Mouse (Mus musculus) embryo, embryonic 10 days (tissue): ENCODE results near the gene Crtac1.

Source experiments
- DNase-seq: peaks from one replicate; pipeline ENCODE4 v3.0.0-alpha.2; 2015; ENCODE audit warnings: low spot score

The Crtac1 gene

GRCm38 (mm10) chr19:42279611-42280010 lies 152.0 kb downstream of the Crtac1 start:
- DNase-seq: no peak

DNA sequence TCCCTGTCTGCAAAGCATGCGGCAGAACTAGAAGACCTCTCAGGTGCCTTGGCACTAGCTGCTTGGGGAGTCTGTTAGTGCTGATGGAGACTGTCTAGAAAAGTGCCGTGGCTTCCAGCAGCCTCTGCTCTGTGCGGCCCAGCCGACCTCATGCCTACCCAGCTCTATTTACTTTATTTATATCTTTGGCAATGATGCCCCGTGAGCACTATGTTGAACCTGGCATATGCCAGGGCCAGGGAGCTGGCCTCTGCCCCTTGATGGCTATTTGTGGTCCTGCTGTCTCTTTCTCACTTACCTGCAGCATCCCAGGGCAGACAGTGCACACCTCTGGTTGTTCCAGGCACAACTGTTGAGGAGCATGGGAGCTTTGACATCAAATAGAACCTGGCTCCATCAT lies 153.1 kb downstream of the Crtac1 start:
- no peak for DNase-seq

- no peak for DNase-seq
Observed at GRCm38 (mm10) chr19:42277288-42277687, 154.3 kb downstream of the Crtac1 start.

DNA sequence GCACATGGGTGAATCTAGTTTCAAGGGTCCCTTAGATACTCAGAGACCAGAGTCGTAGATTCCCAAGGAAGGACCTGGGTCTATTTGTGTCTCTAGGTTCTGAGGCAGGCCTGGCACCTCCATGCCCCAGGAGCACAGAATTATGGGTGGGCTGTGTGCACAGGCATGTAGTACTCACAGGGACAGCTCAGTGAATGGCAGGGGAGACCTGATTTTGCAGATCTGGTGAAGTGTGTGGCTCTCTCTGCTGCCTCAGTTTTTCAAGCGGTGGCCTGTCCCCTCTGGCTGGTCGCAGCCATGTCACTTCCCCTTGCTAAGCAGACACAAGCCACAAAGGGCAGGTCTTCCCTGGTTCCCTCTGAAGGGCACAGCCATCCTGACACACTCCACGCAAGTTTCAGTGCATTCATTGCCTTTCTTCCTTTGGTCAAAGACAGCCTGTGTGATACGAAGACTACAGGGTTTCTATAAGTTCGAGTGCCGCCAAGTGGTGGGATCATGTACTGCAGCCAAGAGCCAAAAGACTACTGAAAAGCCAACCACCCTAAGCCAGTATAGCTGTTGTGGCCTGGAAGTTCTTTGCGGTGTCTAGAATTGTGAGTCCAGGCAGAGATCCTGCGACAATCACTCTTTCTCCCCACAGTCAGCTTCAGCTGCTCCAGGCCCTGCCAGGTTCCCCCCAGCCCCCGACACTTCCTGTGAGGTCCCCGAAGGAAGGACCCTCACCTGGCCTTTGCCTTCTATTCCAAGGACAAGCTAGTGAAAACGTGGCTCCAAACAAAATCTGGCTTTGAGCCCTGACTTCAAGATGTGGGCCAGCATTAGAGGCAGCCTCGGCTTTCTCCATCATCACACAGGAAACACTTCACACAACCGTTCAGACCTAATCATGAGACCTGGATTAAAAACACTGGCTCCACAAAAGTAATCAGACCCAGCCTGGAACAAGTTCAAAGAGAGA lies 159.3 kb downstream of the Crtac1 start:
- DNase-seq: peak; percentile 86

DNA sequence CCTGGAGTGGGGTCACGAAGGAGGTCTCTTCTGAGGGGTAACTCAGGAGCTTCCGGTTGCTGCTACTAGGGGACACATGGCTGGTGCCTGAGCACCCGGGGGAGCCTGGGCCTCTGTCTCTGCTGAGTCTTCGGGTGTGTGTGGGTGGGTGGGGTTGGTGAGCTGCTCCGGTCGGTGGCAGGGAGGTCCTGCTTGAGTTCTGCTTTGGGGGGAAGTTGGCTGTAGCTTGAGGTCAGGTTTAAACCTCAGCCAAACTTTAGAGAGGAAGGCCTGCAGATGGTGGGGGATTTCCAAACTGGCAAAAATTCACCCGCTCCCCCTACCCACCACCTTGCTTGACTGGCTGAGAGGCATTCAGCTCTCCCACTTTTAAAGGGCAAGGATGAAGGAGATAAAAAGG lies 160.4 kb downstream of the Crtac1 start:
- DNase-seq: no peak

GRCm38 (mm10) chr19:42270119-42270518 lies 161.5 kb downstream of the Crtac1 start:
- DNase-seq: no peak

DNA sequence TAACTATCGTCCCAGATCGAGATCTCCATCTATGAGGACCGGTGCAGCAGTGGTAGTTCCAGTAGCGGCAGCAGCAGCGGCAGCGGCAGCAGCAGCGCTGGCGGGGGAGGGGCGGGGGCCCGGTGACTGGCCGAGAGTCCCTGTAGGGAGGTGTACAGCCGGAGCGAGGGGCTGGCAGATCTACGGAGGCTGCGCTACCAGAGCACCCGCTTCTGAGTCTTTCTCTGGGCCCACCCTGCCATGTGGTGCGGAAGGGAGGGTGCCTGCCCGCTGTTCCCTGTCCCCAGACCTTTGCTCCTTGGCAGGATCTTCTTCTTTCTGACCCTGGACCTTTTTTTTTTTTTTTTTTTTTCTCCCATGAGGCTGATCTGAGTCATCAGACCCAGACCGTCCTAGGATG lies 163.2 kb downstream of the Crtac1 start:
- peak; percentile 40 for DNase-seq

DNA sequence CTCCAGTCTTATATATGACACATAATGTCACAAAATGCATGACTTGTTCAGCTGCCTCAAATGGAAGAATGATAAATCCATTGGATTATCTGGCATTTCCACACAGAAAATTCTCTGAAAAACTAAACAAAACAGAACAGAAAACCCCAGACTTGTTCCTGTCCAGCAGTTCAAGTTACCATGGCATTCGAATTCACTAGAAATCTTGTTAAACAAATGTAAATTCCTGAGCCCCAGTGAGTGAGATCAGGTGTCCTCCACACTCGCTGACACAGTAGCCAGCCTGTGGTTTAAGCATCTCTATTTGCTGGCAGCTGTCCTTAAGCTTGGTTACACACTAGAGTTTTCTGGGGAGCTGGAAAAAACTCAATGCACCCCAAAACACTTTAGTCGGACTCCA lies 168.1 kb downstream of the Crtac1 start:
- DNase-seq: no peak

GRCm38 (mm10) chr19:42260486-42260885 lies 171.1 kb downstream of the Crtac1 start:
- no peak for DNase-seq

- no peak for DNase-seq
Observed at GRCm38 (mm10) chr19:42258596-42258995, 173.0 kb downstream of the Crtac1 start.

DNA sequence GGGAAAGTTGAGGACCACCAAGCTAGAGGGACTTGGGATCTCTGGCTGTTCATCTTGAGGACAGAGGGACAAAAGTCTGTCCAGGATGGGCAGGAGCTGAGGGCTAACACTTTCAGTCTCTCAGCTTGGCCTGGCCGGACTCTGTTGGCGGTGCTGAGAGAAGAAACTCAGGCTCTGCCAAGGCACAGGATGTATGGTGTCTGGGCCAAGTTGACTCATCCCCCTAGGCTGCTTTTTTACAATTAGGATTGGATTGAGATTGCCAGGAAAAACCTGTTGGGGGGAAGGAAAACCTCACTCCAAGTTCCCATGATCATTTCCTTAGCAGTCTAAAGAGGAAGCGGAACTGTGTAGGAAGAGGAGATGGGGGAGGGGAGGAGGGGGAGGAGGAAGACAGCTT lies 173.6 kb downstream of the Crtac1 start:
- DNase-seq: no peak

DNA sequence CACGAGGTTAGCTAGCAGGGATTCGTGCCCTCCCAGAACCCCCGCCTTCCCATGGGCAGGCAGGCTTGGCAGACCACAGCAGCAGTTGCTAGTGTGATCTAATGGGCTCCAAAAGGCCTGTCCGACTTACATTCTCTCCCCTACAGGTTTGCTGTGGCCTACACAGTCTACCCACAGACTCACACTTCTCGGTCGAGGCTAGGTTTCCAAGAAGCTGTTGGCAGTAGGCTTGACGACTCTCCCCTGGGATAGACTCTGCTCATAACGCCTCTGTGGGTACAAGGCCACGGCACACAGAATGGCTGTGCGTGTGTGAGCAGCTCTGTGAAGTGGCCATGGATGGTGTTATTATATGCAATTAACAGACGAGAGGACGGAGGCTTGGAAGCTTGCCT lies 174.3 kb downstream of the Crtac1 start:
- no peak for DNase-seq

DNA sequence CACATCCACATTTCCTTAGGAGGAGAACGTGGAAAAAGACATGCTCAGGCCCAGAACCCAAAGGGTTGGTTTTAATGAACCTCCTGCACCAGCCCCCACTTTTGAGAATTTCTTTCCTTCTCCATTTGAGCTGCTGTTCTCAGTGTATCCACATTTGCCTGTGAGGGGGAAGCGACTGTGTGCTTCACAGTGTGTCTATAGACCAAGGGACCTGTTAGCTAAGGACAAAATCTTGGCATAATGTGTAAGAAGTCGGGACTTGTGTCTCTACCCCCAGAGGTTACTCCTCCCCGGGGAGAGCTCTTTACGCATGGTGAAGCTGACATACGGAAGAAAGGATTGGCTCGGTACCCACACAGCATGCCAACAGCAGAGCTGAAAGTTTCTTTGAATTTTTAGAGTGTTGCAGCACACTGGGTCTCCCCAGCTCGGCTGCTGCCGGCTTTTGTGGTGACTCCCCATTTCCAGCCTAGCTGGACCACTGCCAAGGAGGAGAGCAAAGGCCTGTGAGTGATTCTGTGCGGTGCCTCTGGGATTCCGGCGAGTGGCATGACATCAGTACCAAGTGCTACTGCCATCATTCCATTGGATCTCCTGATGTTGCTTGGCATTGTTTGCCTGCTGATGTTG lies 174.9 kb downstream of the Crtac1 start:
- no peak for DNase-seq

- DNase-seq: peak; percentile 98
Observed at GRCm38 (mm10) chr19:42255784-42256610, 175.6 kb downstream of the Crtac1 start.

GRCm38 (mm10) chr19:42255438-42255783 lies 176.2 kb downstream of the Crtac1 start:
- DNase-seq: no peak

DNA sequence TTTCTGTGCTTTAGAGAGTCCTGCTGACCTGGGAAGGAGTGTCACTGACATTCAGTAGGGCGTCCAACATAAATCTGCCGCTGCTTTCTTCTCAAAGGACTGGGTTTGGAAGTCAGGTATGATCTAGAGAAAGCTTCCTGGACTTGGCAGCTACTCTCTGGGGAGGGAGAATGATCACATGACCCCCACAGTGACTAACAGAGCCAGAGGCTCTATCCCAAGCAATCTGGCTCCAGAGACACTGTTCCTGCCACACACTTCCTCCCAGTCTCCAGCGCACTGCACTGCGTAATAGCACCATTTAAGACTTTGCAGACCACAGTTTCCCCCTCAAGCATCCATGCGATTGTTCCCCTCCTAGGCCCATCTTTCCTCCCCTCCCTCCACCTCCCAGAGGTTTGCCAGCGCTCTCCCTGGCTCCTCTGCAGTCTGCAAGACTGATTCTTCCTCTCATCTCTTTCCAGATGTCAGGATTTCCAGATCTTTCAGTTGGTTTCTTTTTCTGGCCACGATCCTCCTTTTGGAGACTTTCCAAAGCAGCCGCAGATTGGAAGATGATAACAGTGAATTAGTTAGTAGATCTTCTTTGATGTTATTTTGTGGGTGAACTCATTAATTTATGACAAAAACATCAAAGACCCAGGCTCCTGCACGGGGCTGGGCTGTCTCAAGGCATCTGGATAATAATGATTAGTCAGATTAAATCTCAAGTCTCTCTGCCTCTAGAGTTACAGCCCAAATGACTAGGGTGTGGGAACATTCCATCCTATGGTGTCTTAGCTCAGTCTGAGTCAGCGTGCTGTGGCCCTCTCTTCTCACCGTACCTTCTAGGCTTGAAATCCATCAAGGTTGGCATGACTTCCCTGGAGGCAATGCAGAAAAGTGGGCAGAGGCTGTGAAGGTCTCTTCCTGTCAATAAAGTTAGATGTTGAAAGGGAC lies 181.3 kb downstream of the Crtac1 start:
- DNase-seq: no peak

DNA sequence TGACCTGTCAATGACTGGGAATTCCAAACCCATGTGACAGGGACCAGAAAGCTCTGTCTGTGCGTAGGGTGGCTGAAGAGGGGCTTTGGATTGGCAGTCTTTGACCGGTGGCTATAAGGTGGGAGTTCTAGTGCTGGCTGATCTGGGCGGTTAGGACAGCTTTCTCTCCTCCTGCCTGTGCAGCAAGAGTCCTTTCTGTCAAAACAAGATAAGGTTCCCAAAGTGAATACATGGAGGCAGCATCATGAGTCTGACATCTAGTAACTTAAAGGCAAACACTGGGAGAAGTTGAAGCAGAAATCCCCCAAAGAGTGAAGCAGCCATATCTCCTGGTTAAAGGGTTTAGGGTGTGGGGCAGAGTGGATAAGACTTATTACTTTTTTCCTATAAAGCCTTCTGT lies 184.1 kb downstream of the Crtac1 start, which contains the start of gene Golga7b:
TSS of gene Golga7b (plus strand) at position 56 of the 400 bp plus-strand sequence.
- no peak for DNase-seq

DNA sequence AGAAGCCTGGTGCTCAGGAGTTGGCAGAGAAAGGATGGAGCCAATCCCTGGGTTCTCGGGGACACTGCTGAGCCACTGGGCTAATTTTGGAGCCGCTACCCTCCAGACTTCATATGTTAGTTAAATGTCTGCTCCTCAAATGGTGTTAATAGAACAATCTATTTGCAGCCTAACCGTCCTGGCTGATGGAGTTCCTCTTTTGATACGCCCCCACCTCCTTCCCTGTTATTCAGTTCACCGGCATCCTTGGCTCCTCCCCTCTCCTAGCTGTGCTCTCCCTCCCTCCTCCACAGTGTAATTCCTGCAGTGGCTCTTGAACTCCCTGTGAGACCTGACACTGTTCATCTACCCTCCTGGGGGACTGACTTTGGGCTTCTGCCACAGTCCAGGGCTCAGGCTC lies 185.0 kb downstream of the Crtac1 start:
- no peak for DNase-seq

GRCm38 (mm10) chr19:42243401-42243800 lies 188.2 kb downstream of the Crtac1 start:
- DNase-seq: no peak

GRCm38 (mm10) chr19:42240881-42241280 lies 190.7 kb downstream of the Crtac1 start:
- DNase-seq: no peak

- no peak for DNase-seq
Observed at GRCm38 (mm10) chr19:42238341-42238715, 193.3 kb downstream of the Crtac1 start.
